Mouse (Mus musculus) cerebellum, adult 11-12 months (tissue): ENCODE data around the gene Ssc5d.

Experiments used
- DNase-seq: peaks from one replicate; pipeline ENCODE4 v3.0.0; 2022

The Ssc5d gene

GRCm38 (mm10) chr7:4950561-4951342 is 25.2 kb downstream of the Ssc5d start:
- no peak for DNase-seq

GRCm38 (mm10) chr7:4953815-4954445 is 28.3 kb downstream of the Ssc5d start:
- DNase-seq = no peak

GRCm38 (mm10) chr7:4957361-4957760 is 31.8 kb downstream of the Ssc5d start:
- DNase-seq = no peak

- no peak for DNase-seq
Observed at GRCm38 (mm10) chr7:4963527-4963926, 37.9 kb downstream of the Ssc5d start.

GRCm38 (mm10) chr7:4964272-4964671 is 38.7 kb downstream of the Ssc5d start, which contains the start of gene Sbk2:
Gene Sbk2 (minus strand): TSS chr7:4964406.
- DNase-seq = no peak

- DNase-seq = no peak
Observed at GRCm38 (mm10) chr7:4964988-4965387, 39.4 kb downstream of the Ssc5d start.

GRCm38 (mm10) chr7:4971068-4971467 is 45.5 kb downstream of the Ssc5d start, which contains the start of gene Sbk3:
Gene Sbk3 (minus strand): TSS chr7:4971168.
- DNase-seq = no peak

- DNase-seq = no peak
Observed at GRCm38 (mm10) chr7:4971710-4972109, 46.1 kb downstream of the Ssc5d start.

GRCm38 (mm10) chr7:4972321-4973047 is 46.9 kb downstream of the Ssc5d start:
- DNase-seq = no peak

GRCm38 (mm10) chr7:4975455-4975854 is 49.9 kb downstream of the Ssc5d start:
- DNase-seq = no peak

GRCm38 (mm10) chr7:4976832-4977231 is 51.2 kb downstream of the Ssc5d start:
- no peak for DNase-seq

- DNase-seq = no peak
Observed at GRCm38 (mm10) chr7:4988250-4988649, 62.7 kb downstream of the Ssc5d start.

- DNase-seq = peak; percentile 62
Observed at GRCm38 (mm10) chr7:4993347-4993998, 67.9 kb downstream of the Ssc5d start.

- peak; percentile 65 for DNase-seq
Observed at GRCm38 (mm10) chr7:4993999-4994788, 68.6 kb downstream of the Ssc5d start.
